Mouse (Mus musculus) cerebellum, postnatal 25 days (tissue): ENCODE measurements at regions not wholly inside any gene's neighbourhood (a gene's known extent, or its start where the extent isn't known, plus 50 kb on each side); places are given as distances from the start of the nearest gene placed in this dataset.
A peak's percentile ranks its signal among the peaks of the same experiment; 100 is the strongest.
"Not testable (repeated sequence)": the region's sequence is repeated elsewhere in the genome, so short reads cannot be mapped to it uniquely, and the experiment has no call there.

Source experiments
- DNase-seq, 2 experiments: peaks; one replicate each; pipeline ENCODE4 v3.0.0; 2021; ENCODE audit warnings: mixed read lengths in 2 of 2

- DNase-seq = peak in 1 of 2 experiments; percentile 23
These were observed 56.7 kb upstream of the Klf13 start for GRCm38 (mm10) chr7:63995255-63995980.

GRCm38 (mm10) chr7:63994769-63995168, 56.1 kb upstream of the Klf13 start:
- DNase-seq = not testable (repeated sequence)

- DNase-seq = peak; percentile 92
These were observed 53.4 kb upstream of the Klf13 start for GRCm38 (mm10) chr7:63992155-63992554.

GRCm38 (mm10) chr7:63991085-63992010, 52.6 kb upstream of the Klf13 start:
- DNase-seq = peak; percentile 93 to 94

- DNase-seq = no peak
These were observed 51.8 kb upstream of the Klf13 start for GRCm38 (mm10) chr7:63990312-63991028.

GRCm38 (mm10) chr7:63989736-63990135, 51.0 kb upstream of the Klf13 start:
- DNase-seq = no peak
